Mouse (Mus musculus): ENCODE data around the gene Slc16a13.
A peak's percentile ranks its signal among the peaks of the same experiment; 100 is the strongest.

Slc16a13 gene

DNA sequence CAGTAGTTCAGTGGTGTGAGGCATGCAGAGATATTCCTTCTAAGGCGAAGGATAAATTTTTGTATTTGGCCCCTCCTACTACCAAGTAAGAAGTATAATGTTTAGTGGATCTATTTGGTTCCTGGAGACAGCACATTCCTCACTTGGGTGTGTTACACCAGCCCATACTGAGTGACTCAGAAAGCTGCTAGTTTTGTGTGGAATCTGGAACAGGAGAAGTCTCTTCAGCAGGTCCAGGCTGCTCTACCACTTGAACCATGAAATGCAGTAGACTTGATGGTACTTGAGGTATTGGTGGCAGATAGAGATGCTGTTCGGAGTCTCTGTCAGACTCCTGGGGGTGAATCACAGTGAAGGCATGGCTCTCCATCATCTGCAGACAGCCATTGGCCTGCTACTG, 10.2 kb downstream of the Slc16a13 start:
- DNase-seq: no peak

DNA sequence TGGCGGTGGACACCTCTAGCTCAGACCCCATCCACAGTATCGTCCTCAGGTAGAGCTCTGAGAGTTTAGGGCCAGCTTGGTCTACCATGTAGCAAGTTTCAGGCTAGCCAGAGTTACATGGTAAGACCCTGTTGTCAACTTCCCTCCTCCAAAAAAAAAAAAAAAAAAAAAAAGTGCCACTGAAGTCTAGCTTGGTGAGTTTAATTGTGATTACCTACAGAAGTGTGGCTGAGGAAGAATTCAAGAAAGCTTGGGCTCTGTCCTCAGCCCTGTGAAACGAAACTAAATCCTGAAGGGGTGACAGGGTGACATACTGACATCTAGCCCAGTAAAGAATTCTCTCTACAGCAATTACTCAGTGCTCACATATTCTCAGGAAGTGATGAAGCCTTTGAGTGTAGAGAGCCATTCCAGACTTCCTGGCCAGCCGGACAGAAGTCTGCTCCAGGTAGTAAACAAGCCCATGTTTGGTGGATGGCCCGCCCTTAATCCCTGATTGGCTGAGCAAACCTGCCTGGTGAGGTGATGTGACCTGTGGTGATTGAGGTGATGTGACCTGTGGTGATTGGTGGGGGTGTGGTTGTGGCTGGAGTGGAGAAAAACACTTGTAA, 12.0 kb downstream of the Slc16a13 start:
- DNase-seq: no peak

DNA sequence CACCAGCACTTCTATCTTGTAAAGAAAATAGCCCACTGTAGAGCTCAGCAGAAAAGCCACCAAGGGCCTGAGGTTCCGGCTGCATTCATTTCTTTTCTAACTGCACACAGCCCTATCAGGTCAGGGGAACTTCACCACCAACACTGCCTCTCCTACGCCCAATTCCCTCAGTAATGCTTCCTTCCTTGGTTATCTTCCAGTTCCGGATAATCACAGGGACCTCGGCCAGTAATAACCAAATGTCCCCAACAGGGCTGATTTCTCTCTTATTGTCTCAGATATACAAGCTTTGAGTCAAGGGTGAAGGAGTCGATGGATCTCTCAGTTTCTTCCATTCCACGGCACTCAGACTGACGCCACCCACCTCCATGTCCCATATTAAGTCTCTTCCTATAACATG, 13.6 kb downstream of the Slc16a13 start:
- no peak for DNase-seq

DNA sequence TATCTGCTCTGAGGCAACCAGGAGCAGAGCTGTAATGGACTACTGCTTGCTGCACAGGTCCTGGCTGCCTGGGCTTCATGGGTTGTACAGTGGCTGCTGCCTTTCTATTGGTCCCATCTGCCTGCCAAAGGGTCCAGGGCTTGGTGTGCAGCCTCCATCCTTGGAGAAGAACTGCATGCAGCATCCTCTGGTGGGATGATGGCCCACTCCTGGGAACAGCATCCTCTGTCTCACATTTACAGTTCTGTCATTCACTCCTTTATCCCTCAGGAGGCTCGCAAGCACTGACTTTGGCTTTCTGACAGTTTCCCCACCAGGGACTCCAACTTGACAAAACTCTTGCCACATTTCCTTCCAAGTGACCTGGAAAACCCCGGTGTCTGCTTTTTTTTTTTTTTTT, 14.1 kb downstream of the Slc16a13 start:
- DNase-seq: no peak

DNA sequence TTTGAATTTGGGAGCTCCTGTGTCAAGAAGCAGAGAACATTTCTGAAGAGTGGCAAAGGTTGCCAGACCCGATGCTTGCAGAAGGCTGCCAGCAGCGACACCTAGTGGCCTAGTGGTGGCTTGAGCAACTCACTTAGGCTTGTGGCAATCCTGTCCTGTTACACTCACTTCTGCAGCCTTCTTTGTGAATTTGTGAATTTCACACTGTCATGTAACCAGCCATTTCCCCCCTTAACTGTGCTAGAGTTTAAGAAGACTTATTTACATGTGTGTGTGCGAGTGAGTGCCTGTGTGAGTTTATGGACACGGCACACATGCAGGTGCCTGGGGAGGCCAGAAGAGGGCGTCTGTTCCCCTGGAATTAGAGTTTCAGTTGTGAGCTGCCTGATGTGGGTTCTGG, 19.2 kb downstream of the Slc16a13 start:
- peak; percentile 93 for DNase-seq

DNA sequence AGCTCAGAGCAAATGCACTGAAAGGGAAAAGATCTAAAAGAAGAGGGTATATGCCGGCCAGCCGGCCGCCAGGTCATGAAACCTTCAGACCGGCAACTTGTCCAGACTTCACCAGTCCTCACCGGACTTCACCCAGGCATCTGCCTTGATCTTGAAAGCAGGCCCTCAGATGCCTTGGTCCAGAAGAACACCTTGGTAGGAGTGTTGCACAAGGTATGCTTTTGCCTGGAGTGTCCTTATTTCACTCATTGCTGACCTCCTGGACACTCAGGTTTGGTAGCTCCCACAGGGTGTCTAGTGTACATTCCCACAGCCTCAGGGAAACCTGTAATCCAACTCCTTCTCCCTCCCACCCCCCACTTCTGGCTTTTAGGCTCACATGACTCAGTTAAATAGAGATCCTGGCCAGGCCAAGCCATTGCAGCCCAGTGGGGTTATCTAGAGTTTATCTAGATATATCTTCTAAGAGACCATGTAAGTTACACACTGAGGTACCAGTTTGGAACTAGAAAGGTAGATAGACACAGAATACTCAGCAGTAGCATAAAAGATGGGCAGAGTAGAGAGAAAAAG, 20.7 kb downstream of the Slc16a13 start:
- DNase-seq: peak; percentile 66

DNA sequence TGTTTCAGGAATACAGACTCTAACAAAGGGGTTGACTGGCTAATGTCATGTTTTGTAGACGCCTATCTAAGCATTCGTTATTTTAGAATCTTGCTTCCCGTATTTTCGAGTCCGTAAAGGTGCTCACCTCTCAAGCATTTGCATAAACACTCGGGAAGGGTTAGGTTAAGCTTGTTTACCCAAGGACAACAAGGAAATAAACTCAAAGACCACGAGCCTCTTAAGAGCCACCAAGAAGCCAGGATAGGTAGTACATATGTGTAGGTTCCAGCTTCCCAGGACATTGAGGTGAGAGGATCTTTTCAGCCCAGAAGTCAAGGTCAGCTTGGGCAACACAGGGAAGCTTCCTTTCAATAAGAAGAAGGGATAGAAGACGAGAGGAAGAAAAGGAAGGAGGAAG, 21.8 kb downstream of the Slc16a13 start:
- peak; percentile 53 for DNase-seq

DNA sequence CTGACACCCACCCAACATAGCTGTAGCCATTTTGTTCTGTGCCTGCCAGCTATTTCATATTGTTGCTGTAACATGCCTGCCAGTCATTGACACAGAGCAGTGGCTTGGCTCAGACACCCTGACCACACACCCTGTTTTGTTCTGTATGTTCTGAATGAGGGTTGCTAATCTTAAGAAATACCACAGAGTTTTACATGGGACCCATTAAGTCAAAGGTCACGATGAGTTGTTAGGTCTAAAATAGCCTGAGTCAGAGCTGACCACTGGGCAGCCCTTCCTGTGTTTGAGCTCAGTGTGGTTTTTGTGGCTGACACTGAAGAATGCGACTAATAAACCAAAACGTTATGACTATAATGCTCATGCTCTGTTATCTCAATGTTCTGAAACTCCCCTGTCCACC, 22.5 kb downstream of the Slc16a13 start:
- DNase-seq: peak; percentile 71

DNA sequence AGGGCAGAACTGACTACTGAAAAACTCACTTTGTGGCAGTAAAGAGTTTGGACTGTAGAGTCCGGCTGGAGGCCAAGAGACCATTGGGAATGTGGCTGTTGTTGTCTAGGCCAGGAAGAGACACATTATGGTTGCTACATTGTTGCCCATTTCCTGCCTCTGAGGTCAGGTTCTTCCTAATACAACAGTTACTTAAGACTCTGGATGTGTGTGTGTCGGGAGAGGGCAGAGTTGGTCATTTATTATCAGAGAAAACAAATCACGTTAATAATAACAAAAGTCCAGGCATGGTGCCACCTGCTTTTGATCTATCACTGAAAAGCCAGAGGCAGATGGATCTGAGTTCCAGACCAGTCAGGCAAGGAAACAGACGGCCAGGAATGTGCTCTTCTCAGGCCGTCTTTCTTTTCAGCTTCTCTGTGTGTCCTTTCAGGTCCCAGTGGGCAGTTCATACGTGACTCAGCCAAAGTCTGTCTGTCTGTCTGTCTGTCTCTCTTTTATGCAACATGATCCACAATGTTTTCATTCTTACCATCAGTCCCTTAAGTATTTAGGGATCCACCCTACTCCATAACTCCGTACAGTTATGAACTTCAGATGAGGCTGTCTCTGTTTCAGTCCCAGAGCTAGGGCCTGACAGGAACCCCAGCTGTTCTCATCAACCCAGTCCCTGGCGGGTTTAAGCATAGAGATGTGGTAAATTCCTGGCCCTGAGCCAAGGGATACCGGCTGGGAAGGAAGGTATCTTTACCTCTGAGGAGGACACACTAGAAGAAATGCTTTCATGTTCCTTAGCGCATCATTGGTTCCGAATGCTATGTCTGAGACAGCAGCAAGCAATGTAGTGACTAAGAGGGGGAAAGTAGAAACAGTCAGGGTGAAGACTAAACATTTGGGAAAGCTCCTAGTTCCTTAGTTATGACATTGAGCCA, 27.2 kb downstream of the Slc16a13 start:
- DNase-seq: peak; percentile 80

DNA sequence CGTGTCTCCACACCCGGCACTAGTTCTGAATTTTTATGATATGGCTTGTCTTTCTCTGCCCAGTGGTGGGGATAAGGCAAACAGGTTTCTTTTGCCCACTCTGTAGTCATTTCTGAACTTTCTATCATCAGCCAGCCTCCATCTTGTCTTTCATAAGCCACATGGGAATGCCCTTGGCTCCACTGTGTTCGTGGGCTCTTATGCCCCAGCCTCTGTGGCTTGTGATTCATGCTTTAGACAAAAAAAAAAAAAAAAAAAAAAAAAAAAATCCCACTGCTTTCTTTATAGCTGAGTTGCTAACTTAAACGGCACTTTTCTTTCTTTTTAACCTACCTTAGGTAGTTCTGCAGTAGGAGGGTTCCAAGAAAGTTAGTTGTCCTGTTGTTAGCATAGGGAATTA, 28.7 kb downstream of the Slc16a13 start:
- no peak for DNase-seq

DNA sequence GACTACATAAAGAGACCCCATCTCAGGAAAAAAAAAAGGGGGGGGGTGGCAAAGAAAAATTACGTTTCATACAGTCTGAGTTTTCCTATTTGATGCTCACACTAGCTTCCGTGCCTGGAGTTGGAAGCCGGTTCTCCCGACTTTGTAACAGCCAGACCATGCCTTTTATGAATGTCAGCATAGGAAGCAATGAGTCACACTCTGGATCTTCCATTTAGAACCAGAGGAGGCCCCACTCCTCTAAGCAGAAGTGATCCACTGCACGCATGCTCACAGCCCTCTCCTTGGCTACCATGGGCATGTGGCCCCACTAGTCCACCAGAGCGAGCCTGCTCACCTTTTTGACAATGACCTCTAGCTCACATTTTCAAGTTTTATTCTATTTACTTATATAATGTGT, 29.7 kb downstream of the Slc16a13 start:
- no peak for DNase-seq

DNA sequence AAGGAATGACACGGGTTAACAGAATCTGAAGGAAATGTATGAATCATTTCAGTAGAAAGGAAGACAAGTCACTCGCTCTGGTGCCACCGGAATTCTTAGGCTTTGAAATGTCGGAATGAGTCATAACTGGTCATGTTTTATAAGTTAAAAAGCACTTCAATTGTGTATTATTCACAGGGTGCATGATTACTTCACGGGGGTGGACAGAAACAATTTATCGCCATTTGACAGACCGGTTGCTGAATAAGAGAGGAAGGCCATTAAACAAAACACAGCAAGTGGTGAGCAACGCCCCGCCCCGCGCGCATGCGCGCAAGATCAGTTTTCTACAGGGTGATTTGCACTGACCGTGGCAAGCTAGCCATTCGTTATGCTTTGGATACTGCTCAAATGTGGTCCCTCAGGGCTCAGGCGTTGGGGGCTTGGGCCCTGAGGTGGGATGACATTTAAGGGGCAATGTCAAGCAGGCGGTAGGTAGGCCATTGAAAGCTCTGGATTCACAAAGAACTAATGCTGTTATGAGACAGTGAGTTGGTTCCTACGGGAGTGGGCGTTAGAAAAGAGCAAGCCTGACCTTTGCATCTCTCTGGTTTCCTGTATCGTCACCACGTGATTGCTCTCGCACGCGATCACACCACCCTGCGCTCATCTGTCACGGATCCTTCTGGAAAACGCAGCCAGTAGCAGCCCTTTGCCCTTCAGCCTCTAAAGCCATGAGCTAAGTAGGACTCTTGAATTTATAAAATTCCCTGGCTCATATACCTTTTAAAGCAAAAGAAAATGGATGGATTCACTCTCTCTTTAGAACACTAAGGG, 31.3 kb downstream of the Slc16a13 start:
- DNase-seq: no peak

DNA sequence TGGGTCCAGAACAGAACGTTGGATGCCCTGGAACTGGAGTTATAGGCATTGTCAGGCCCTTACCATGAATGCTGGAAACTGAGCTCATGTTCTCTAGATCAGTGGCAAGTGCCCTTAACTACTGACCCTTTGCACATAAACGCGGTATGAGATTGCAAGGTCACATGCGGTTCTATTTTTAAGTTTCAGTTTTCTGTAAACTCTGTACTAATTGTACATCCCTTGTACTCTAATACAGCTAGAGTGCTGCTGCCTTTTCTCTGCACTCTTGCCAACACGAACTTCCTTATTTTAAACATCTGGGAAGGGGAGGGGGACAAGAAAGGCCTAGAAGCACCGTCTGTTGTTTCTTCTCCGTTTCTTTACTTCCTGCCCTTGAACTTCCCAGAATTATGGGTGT, 35.7 kb downstream of the Slc16a13 start:
- DNase-seq: no peak

DNA sequence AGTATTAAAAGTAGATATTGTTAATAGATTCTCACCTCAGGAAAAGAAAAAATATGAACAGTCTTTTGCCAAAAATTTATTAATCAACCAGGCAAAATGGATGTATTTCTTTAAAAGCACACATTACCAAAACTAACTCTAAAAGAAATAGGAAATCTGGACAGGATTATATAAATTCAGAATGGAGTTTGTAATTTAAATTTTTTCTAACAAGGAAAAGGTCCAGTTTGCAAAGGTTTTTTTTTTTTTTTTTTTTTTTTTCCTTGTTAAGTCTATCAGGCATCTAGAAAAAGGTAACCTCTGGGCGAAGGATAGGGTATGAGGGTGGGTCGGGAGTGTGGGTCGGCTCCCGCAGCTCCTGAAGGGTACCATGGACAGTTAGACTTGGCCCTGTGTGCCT, 40.4 kb downstream of the Slc16a13 start:
- no peak for DNase-seq

DNA sequence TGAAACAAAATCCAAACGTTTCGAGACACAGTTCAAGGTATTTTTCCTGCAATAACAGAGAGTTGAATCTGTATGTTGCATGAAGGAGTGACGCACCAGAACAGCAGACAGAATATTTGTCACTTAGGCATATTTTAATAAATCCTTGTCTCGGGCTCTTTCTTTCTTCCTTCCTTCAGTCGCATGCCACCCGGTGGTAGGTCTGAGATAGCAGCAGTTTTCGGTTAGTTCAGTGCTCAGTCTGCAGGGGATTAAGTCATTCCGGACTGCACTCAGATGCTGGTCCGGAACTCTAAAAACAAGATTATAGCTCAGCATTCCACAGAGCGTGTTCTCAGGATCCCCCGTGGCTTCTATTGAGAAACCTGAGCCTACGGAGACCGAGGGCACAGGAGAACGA, 41.5 kb downstream of the Slc16a13 start:
- no peak for DNase-seq

DNA sequence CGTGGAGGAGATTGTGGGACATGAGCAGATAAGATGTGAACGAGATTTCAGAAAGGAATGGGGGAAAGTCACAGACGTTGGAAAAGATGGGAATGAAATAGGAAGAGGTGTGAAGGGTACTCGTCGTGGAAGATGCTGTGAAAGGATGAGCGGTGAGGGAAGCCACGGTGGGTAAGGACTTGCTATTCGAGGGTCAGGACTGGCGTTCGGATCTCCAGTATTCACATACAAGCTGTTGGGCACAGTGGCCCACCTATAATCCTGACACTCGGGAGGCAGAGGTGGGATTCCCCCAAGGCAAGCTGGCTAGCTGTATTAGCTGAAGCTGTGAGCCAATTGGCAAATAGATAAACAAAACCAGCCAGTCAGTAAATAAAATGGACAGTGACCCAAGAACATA, 42.1 kb downstream of the Slc16a13 start:
- DNase-seq: no peak

DNA sequence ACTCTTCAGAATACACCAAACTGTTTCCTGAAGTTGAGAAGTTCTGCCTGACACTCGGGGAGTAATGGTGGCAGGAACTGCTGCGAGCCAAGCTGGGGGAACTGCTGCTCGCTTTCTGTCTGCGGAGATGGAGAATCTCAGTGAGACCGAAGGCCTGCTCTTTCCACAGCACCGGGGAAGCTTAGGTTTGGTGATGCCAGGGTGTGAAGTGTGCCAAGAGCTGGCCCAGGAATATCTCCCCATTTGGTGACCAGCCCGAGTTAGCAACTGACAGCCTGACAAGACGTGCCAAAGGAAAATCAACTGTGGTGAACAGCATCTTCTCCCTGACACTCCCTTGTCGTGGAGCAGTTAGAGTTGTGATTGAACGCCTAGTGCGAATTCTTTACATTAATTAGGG, 42.6 kb downstream of the Slc16a13 start:
- no peak for DNase-seq

DNA sequence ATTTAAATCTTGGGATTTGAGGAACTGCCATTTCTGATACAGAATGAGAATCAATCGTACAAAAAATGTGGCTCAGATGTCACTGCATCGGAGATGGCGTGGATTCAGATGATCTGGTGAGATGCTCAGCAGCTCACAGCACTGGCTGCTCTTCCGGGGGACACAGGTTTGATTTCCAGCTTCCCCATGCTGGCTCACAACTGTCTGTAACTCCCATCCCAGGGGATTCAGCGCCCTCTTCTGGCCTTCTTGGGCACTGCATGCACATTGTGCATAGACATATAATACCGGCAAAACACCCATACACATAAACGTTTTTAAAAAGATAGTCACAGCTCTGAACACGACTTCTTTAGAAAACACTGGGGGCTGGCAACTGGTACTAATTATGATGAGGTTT, 43.2 kb downstream of the Slc16a13 start:
- no peak for DNase-seq

DNA sequence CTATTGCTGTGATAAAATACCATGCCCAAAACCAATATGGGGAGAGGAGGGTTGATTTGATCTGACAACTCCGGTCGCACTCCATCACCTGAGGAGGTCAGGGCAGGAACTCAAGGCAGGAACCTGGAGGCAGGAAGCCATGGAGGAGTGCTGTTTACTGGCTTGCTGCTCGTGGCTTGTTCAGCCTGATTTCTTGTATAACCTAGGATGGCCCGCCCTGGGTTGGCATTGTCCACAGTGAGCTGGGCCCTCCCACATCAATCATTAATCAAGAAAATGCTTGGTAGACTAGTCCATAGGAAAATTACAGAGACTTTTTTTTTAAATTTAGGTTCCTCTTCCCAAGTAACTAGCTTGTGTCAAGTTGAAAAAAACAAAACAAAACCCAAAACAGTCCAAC, 46.4 kb downstream of the Slc16a13 start:
- no peak for DNase-seq

DNA sequence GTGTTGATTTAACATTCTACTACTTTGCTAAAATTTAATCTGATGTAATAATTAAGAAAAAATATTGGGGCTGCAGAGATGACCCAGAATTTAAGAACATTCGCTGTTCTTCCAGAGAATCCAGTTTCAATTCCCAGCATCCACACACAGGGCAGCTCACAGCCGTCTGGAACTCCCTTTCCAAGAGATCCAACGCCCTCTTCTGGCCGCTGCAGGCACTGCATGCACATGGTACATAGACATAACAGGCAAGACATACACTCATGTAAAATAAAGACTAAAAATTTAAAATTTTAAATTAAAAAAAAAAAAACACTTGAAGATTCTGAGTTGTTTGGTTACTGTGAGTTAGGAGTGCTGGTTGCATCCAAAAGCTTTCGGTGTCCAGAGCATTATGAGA, 48.6 kb downstream of the Slc16a13 start:
- no peak for DNase-seq

DNA sequence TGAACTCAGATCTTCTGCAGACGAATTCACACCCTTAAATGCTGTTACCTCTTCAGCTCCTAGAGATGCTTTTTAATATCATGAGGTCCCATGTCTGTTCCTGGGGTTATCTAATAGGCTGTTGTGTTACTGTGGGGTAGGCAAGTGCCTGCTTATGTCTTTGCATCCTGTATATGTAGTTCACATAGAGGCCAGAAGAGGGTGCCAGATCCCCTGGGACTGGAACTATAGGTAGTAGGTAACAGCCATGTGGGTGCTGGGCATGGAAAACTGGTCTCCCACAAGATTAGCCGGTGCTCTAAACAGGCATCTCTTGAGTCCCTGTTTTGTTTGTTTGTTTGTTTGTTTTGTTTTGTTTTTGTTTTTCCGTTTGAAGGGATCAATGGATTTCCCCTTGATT, 49.0 kb downstream of the Slc16a13 start:
- DNase-seq: peak; percentile 80

DNA sequence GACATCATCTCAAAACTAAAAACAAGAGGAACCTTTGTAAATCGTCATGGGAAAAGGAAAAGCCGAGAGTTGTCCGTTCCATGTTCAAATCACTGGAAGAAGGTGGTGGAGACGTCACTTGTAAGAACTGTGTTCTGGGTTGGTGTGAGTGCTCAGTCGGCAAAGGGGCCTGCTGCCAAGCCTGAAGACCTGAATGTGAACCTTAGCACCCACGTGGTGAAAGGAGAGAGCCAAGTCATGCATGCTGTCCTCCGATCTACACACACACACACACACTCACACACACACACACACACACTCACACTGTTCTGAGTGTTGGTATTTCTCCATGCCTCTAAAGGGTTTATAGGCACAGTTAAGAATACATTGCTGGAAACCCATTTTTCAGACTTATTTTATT, 49.7 kb downstream of the Slc16a13 start:
- no peak for DNase-seq

DNA sequence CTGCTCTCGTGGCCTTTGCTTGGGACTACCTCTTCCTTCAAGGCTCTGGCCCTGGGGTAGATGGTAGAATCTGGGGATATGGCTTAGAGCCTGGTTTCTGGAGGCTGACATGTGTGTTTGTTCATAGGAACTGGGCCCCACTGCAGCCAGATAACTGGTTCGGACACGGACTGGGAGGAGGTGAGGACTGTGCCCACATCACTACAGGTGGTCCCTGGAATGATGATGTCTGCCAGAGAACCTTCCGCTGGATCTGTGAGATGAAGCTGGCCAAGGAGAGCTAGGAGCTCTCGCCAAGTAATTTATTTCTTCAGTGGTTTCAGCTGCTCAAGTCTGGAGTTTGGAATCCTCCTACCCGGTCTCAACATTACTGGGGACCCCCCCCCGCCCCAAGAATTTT, 50.6 kb downstream of the Slc16a13 start:
- no peak for DNase-seq

All from lung, postnatal 36 days (tissue).